Comparison of ENCODE assay signal across 9 mouse cellular contexts in the genomic region with DNA sequence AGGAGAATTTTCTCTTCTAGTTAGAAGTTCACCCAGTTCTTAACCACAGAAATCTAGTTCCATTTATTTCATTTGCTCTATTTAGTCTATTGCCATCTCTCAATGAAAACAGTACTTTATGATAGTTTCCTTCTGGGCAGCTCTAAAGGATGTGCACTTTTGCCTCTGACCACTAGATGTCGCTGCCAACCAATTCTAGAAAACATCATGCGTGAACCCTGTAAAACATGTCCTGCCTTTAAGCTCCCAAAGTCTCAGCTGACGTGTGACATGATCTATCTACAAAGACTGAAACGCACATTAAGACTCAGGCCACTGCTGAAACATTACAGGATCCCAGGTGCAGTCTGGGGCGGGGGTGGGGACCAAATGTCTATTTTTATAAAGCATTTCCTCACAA.
DNase-seq lines count a peak whose midpoint lies in the region; ATAC-seq lines count a peak whose summit lies in the region.
"Had no signal": no experiment of that assay in that cellular context is flagged by ENCODE, and none has a peak within 500 bp of the region (broad histone marks: within the 10 kb centered on the region; RNA-seq: fewer than 3 reads in every experiment).

No protein-coding gene starts in this region.

- H3K27ac ChIP-seq in liver, embryonic 11.5 days (ENCODE audit: low read depth, low read length): no peak overlapping the region

- no peak for ATAC-seq in liver, embryonic 11.5 days (replicated peaks; ENCODE audit: low FRiP score)

- H3K4me3 ChIP-seq in liver, embryonic 11.5 days (ENCODE audit: low read depth, low read length): no peak overlapping the region
- H3K4me3 ChIP-seq: erythroblast, embryonic 14.5 days had no signal

- no peak overlapping the region for H3K9ac ChIP-seq in liver, embryonic 11.5 days (ENCODE audit: low read depth, low read length)

- no peaks in the 10 kb centered on the region for H3K27me3 ChIP-seq in liver, embryonic 11.5 days (replicated peaks; ENCODE audit: control insufficient read depth, insufficient read depth, low read length)

- H3K4me1 ChIP-seq in liver, embryonic 11.5 days (replicated peaks; ENCODE audit: control insufficient read depth, insufficient read depth, low read length): no peaks in the 10 kb centered on the region

- no peaks in the 10 kb centered on the region for H3K9me3 ChIP-seq in liver, embryonic 11.5 days (ENCODE audit: control insufficient read depth, low read length)

- WGBS in liver, embryonic 11.5 days: 2% methylated on average over 5 of the region's 5 CpGs

- no peaks in the 10 kb centered on the region for H3K36me3 ChIP-seq in liver, embryonic 11.5 days (ENCODE audit: control insufficient read depth, insufficient read depth, low read length)

- no peak overlapping the region for H3K4me2 ChIP-seq in liver, embryonic 11.5 days

- DNase-seq in 3134 (ENCODE audit: extremely low read depth, insufficient read length, low spot score): peak; percentile 24
- peak; percentile 59 for DNase-seq in Muller cell, postnatal 12 days (ENCODE audit: inconsistent ontology term)
- peak; percentile 77 to 83 for DNase-seq in cerebellum, postnatal 25 days
- peak; percentile 12 for DNase-seq in gastrocnemius, postnatal 25 days
- DNase-seq in kidney, postnatal 10 days: peak; percentile 83
- DNase-seq in liver, embryonic 11.5 days (ENCODE audit: low spot score): peak; percentile 49
- DNase-seq in ovary, postnatal 14 days (ENCODE audit: low spot score): peak; percentile 64
- peak; percentile 19 to 26 for DNase-seq in thymus, postnatal 36 days

Comparison
In these comparisons a context has a peak if more than half of its experiments do, and no peak if none do; other contexts are left out.
1. DNase-seq: peak in every context shown above with its lines; median percentile 83 in kidney, postnatal 10 days; 80 in cerebellum, postnatal 25 days; 64 in ovary, postnatal 14 days; 59 in Muller cell, postnatal 12 days; 49 in liver, embryonic 11.5 days; 24 in 3134; 22 in thymus, postnatal 36 days; 12 in gastrocnemius, postnatal 25 days.